Mouse (Mus musculus) kidney, adult 2 months (tissue): Measurements from ENCODE around the gene Treml2. TPM values are rescaled to one million over a fixed set of nuclear protein-coding genes. Genes with fewer than 3 reads are reported as not detected.

Source experiments
- DNase-seq: peaks from one replicate; pipeline ENCODE4 v3.0.0; 2021
- H3K27ac ChIP-seq: fragments of 200-500 bp; 2 replicates; pipeline ENCODE4 v1.5.1; 2012; ENCODE audit warnings: low read depth, low read length, control low read depth, inconsistent platforms; ENCODE audit not compliant: insufficient read depth
- H3K27me3 ChIP-seq: fragments of 200-500 bp; replicated peaks from 2 replicates; pipeline ENCODE4 v1.6.1; 2012; ENCODE audit warnings: mild to moderate bottlenecking, moderate library complexity, low read length, inconsistent platforms; ENCODE audit not compliant: control insufficient read depth, insufficient read depth
- H3K36me3 ChIP-seq: fragments of 200-500 bp; 2 replicates; pipeline ENCODE4 v1.6.1; 2012; ENCODE audit warnings: mild to moderate bottlenecking, moderate library complexity, low read length, inconsistent platforms; ENCODE audit not compliant: control insufficient read depth, insufficient read depth
- H3K4me1 ChIP-seq: fragments of 200-500 bp; 2 replicates; pipeline ENCODE4 v1.6.1; 2011; ENCODE audit warnings: low read length; ENCODE audit not compliant: control insufficient read depth, insufficient read depth
- H3K4me3 ChIP-seq: fragments of 200-500 bp; 2 replicates; pipeline ENCODE4 v1.5.1; 2011; ENCODE audit warnings: mild to moderate bottlenecking, low read depth, low read length, control low read depth; ENCODE audit not compliant: insufficient read depth
- CTCF ChIP-seq: fragments of 200-500 bp; conservative IDR thresholded peaks from 2 replicates; pipeline ENCODE4 v1.5.1; 2011; ENCODE audit warnings: low read depth, mild to moderate bottlenecking, control low read depth, low read length, moderate library complexity, mixed read lengths; ENCODE audit not compliant: insufficient read depth, insufficient read length
- POLR2A ChIP-seq: fragments of 200-500 bp; IDR thresholded peaks from one replicate; pipeline ENCODE4 v1.6.1; 2011; ENCODE audit warnings: low read depth, low read length, control low read depth
- WGBS: fragments of 180-500 bp; shearing (Covaris S2); methylation state at CpG from one replicate; pipeline ENCODE4 v1.1.7; 2018; 5-methylcytosine and 5-hydroxymethylcytosine counted together
- polyA plus RNA-seq: library from polyadenylated mRNA; depleted of rRNA; stranded (reverse); fragments of >200 nt; gene quantifications from 2 replicates; pipeline ENCODE4 v1.2.3, GENCODE M21; 2012; rRNA removed

Treml2 gene
- 0.07 and 3.1 TPM in 2 replicates for polyA plus RNA-seq

DNA sequence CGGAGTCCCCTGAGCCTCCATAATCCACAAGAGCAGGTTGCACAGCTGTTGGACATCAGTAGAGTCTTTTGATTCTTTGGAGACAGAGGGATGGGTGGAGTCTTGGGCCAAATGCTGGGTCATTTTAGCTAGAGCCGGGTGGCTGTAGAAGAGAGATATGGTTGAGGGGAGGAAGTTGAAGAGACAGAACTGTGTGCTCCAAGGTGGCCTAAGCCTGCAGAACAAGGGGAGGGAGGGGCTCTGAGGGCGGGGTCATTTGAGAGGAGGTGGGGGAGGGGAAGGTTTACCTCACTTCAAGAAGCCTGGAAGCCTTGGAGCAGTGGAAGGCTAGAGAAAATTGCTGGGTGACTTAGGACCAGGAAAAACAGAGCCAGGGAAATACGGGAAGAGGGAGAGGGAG lies at the start of gene Treml2:
Gene Treml2 (plus strand): TSS at position 296 of the 400 bp plus-strand sequence.
- TF ChIP-seq POLR2A (no peak), CTCF (no peak)
- no peaks in the 10 kb centered on the region for H3K36me3 ChIP-seq
- no peak for DNase-seq
- 16% methylated on average over 3 of the region's 4 CpGs for WGBS
- no peak within 1 kb of the TSS for H3K27ac ChIP-seq
- H3K27me3 ChIP-seq: no peaks in the 10 kb centered on the region
- H3K4me1 ChIP-seq: no peaks in the 10 kb centered on the region
- no peak within 1 kb of the TSS for H3K4me3 ChIP-seq

DNA sequence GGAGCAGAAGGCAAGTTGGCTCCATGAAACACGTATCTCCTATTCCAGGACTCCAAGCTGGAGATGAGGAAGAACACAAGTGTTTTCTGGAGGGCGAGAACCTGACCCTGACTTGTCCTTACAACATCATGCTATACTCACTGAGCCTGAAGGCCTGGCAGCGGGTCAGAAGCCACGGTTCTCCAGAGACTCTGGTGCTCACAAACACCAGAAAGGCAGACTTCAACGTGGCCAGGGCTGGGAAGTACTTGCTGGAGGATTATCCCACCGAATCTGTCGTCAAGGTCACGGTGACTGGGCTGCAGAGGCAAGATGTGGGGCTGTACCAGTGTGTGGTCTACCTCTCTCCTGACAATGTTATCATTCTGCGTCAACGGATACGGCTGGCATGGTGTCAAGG lies 49.8 kb upstream of the Treml2 start:
- Histone ChIP-seq H3K36me3 (no peaks in the 10 kb centered on the region), H3K27me3 (no peaks in the 10 kb centered on the region), H3K4me3 (no peak overlapping the region), H3K4me1 (no peaks in the 10 kb centered on the region), H3K27ac (no peak overlapping the region)
- DNase-seq: no peak
- WGBS: 83% methylated on average over 11 of the region's 11 CpGs
- TF ChIP-seq POLR2A (no peak), CTCF (no peak)

DNA sequence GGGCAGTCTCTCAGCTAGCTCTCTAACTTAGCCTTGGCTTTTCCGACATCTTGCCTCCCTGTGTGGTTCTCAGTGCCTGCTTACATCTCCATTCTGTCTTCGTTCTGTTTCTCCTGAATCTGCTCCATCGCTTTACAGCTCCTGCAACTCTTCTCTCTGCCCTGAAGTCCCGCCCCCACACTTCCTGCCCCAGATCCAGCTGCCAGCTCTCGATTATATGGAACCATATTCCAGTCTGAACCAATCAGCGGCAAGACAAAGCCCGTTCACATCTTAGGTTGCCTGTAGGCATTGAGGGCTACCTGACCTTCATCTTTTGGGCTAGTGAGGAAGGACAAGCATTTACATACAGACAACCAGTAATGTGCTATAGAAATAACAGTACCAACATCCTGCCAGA lies 48.7 kb upstream of the Treml2 start:
- Histone ChIP-seq H3K4me3 (no peak overlapping the region), H3K27me3 (no peaks in the 10 kb centered on the region), H3K27ac (no peak overlapping the region), H3K4me1 (no peaks in the 10 kb centered on the region), H3K36me3 (no peaks in the 10 kb centered on the region)
- DNase-seq: no peak
- TF ChIP-seq POLR2A: no peak
- TF ChIP-seq CTCF: no peak
- WGBS: 86% methylated on average over 7 of the region's 7 CpGs

DNA sequence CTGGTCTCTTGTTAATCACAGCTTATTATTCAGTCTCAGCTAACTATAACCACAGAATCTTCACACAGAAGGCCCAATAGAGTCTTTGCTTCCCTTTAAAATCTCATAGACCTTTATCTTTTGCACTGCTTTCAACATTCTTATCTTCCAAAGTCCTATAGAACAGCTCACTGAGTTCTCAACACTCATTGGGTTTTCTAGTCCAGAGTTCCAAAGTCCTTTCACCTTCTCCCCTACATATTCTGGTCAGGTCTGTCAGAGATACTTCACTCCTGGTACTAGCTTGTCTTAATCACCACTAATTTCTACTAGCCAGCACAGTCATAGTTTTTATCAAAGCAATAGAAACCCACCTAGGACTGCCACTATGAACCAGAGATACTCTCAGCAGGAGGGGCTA lies 42.7 kb upstream of the Treml2 start:
- Histone ChIP-seq H3K4me1 (no peaks in the 10 kb centered on the region), H3K36me3 (no peaks in the 10 kb centered on the region), H3K27ac (no peak overlapping the region), H3K4me3 (no peak overlapping the region), H3K27me3 (no peaks in the 10 kb centered on the region)
- TF ChIP-seq CTCF (no peak), POLR2A (no peak)
- no peak for DNase-seq

DNA sequence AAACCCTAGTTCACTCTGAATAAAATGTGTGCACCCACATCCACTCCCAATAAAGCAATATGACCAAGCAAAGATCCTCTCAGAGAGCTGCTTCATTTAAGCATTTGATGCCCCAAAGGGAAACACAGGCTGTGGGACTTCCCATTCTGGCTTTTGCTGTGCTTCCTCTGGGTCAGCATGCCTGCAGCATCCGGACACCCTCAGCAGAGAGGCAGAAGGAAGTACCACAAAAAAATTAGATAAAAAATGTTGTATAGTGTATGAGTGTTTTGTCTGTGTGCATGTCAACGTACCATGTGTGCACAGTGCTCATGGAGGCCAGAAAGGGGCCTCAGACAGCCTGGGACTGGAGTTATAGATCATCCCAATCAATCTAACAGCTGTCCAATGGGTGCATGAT lies 37.4 kb upstream of the Treml2 start:
- H3K36me3 ChIP-seq: no peaks in the 10 kb centered on the region
- WGBS: 79% methylated on average over 2 of the region's 2 CpGs
- H3K4me1 ChIP-seq: no peaks in the 10 kb centered on the region
- H3K27ac ChIP-seq: no peak overlapping the region
- DNase-seq: peak; percentile 8
- no peak overlapping the region for H3K4me3 ChIP-seq
- TF ChIP-seq CTCF (no peak), POLR2A (no peak)
- H3K27me3 ChIP-seq: no peaks in the 10 kb centered on the region

DNA sequence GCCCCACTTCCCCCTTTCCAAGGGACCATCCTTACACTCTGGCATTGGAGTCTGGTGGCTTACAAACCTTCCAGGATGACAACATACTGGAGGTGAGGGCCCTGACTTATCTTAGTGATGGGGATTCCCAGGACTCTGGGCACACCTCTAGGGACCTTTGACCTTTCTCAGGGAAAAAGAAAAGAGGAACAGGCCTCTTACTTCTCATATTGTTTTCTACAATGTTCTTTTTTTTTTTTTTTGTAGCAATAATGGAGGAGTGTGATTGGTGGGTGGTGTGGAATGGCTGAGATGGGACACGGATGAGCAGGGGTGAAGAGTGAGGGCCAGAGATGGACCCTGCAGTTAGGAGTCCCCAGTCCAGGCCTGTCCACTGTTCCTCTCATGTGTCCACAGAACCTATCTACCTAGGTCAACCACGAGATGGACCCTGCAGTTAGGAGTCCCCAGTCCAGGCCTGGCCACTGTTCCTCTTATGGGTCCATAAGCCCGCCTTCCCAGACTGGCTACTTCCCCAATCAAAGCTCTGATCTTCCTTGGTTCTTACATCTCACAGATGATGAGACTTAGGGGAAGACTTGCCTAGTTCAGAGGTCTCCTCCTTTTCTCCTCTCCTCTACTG lies 35.4 kb upstream of the Treml2 start, which contains the start of gene Treml4:
Gene Treml4 (plus strand): TSS at position 555 of the 622 bp plus-strand sequence.
- Histone ChIP-seq H3K27me3 (no peaks in the 10 kb centered on the region), H3K4me3 (no peak within 1 kb of the TSS), H3K27ac (no peak within 1 kb of the TSS), H3K36me3 (no peaks in the 10 kb centered on the region), H3K4me1 (no peaks in the 10 kb centered on the region)
- no peak for TF ChIP-seq POLR2A
- no peak for TF ChIP-seq CTCF
- WGBS: 82% methylated on average over 3 of the region's 3 CpGs
- DNase-seq: no peak

DNA sequence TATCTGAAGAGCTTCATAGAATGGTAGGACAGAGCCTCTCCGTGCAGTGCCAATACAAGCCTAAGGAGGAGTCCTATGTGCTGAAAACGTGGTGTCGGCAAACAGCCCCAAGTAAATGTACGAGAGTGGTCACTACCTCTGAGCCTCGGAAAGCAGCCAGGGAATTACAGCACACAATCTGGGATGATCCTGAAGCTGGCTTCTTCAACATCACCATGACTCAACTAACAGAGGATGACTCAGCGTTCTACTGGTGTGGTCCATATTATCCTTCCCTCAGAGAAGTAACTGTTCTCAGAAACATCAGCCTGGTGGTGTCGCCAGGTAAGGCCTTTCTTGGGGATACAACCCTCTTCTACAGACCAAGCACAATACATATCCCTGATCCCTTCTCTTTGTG lies 34.6 kb upstream of the Treml2 start:
- no peak for DNase-seq
- no peaks in the 10 kb centered on the region for H3K4me1 ChIP-seq
- H3K36me3 ChIP-seq: no peaks in the 10 kb centered on the region
- TF ChIP-seq POLR2A (no peak), CTCF (no peak)
- H3K27me3 ChIP-seq: no peaks in the 10 kb centered on the region
- H3K4me3 ChIP-seq: no peak overlapping the region
- 95% methylated on average over 7 of the region's 7 CpGs for WGBS
- H3K27ac ChIP-seq: no peak overlapping the region

DNA sequence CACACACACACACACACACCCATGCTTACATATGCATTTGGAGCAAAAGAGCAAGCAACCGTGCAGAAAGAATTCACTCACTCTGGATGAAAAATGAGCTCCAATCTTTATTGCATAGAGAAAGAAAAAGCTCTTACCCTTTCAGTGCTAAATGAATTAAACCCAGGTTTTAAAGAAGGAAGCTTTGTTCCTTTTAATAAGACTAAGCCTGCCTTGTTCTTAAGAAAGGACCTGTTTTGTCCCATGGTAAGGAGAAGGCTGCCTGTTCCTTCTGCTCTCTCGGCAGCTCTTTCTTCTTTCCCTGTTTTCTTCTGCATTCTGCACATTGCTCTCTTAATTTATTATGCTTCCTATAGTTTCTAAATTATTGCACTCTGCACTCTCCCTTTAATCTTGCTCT lies 33.2 kb upstream of the Treml2 start:
- no peak for DNase-seq
- no peak for TF ChIP-seq CTCF
- no peak for TF ChIP-seq POLR2A
- WGBS: 23% methylated on average over 2 of the region's 2 CpGs
- H3K36me3 ChIP-seq: no peaks in the 10 kb centered on the region
- H3K4me1 ChIP-seq: no peaks in the 10 kb centered on the region
- no peak overlapping the region for H3K27ac ChIP-seq
- no peak overlapping the region for H3K4me3 ChIP-seq
- no peaks in the 10 kb centered on the region for H3K27me3 ChIP-seq
